Mouse (Mus musculus) E14TG2a.4 (cell line): ENCODE measurements around the gene Sigirr.

ENCODE experiments used
- H3K27me3 ChIP-seq: 2 replicates; pipeline ENCODE4 v1.6.1; 2014; ENCODE audit warnings: low read length, control low read depth; ENCODE audit not compliant: insufficient read depth
- H3K36me3 ChIP-seq: 2 replicates; pipeline ENCODE4 v1.6.1; 2014; ENCODE audit warnings: low read length, control low read depth; ENCODE audit not compliant: insufficient read depth
- H3K4me1 ChIP-seq: replicated peaks from 2 replicates; pipeline ENCODE4 v1.6.1; 2014; ENCODE audit warnings: low read depth, low read length, control low read depth
- H3K4me3 ChIP-seq: replicated peaks from 2 replicates; pipeline ENCODE4 v1.5.1; 2014; ENCODE audit warnings: mild to moderate bottlenecking, low read length
- H3K9me3 ChIP-seq: 2 replicates; pipeline ENCODE4 v1.6.1; 2014; ENCODE audit warnings: low read length, control low read depth
- CTCF ChIP-seq: conservative IDR thresholded peaks from 2 replicates; pipeline ENCODE4 v1.5.1; 2014; ENCODE audit warnings: low read length
- NANOG ChIP-seq: IDR thresholded peaks from 2 replicates; pipeline ENCODE4 v1.6.1; 2014; ENCODE audit warnings: borderline replicate concordance, low read length, mixed read lengths
- POU5F1 ChIP-seq: IDR thresholded peaks from 2 replicates; pipeline ENCODE4 v1.6.1; 2014; ENCODE audit warnings: low read length, borderline replicate concordance

The Sigirr gene

DNA sequence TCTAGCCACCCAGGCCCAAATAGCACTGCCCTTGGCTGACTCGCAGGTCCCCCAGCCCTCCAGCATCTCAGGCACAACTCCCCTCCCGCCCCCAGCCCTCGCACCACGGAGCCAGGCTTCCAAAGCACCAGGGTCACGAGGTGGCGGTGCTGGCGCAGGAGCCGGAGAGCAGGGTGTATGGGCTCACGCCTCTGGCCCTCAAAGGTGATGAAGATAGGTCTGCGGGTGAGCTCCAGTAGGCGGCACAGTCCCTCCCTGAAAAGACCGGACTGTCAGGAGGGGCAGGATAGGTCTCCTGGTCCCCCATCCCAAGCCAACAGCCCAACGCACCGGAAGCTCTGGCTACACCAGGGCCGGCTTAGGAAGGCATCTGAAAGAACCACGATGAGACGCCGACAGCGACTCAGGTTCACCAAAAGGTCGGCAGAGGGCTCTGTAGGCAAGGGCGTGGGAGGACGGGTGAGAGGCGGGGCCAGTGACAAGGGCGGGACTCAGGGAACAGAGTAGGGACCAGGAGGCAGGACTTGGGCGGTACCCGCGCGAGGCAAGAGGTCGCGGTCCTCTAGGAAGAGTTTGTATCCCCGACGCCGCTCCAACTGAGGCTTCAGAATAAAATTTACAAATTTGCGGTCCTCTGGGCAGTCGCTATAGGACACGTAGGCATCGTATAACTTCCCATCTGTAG lies 8.2 kb downstream of the Sigirr start:
- Histone ChIP-seq H3K36me3 (peaks cover 62% of the 10 kb centered on the region), H3K4me3 (peak overlapping the region; percentile 65), H3K9me3 (no peaks in the 10 kb centered on the region), H3K27me3 (peaks cover 25% of the 10 kb centered on the region), H3K4me1 (peaks cover 96% of the 10 kb centered on the region)
- TF ChIP-seq CTCF = no peak
- TF ChIP-seq POU5F1 = no peak
- TF ChIP-seq NANOG = no peak

DNA sequence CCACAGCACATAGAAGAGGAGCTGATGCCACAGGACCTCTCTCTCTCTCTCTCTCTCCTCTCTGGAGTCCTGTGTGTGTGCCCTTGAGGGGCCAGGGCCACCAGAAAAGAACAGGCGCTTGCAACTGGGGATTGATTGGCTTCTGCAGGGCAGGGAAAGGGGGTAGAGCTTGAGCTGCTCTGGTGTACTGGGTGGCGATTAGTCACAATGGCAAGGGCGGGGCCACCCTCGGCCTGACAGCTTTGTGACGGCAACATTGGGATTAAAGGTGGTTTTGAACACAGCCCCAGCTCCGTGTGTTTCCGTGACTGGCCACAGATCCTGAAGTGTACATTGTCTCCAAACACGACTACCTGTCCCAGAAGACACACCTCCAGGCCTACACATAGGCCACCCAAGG lies 10.1 kb downstream of the Sigirr start:
- Histone ChIP-seq H3K4me3 (peak overlapping the region; percentile 20; the same call in 1 of the 2 replicates), H3K27me3 (peaks cover 27% of the 10 kb centered on the region), H3K4me1 (peaks cover 81% of the 10 kb centered on the region), H3K36me3 (peaks cover 59% of the 10 kb centered on the region), H3K9me3 (no peaks in the 10 kb centered on the region)
- TF ChIP-seq POU5F1 (no peak), NANOG (no peak), CTCF (no peak)

DNA sequence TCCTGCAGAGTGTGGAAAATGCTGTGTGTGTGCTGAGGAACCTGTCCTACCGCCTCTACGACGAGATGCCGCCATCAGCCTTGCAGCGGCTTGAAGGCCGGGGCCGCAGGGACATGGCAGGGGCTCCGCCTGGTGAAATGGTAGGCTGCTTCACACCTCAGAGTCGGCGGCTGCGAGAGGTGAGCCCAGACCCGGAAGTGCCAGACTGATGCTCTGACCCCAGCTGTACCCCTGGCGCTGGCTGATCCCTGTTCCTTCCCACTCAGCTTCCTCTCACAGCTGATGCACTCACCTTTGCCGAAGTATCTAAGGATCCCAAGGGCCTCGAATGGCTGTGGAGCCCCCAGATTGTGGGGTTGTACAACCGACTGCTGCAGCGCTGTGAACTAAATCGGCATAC lies 11.9 kb downstream of the Sigirr start:
- no peak for TF ChIP-seq NANOG
- no peak for TF ChIP-seq POU5F1
- Histone ChIP-seq H3K4me3 (peak overlapping the region; percentile 71), H3K9me3 (no peaks in the 10 kb centered on the region), H3K4me1 (peaks cover 68% of the 10 kb centered on the region), H3K27me3 (peaks cover 27% of the 10 kb centered on the region), H3K36me3 (peaks cover 42% of the 10 kb centered on the region)

DNA sequence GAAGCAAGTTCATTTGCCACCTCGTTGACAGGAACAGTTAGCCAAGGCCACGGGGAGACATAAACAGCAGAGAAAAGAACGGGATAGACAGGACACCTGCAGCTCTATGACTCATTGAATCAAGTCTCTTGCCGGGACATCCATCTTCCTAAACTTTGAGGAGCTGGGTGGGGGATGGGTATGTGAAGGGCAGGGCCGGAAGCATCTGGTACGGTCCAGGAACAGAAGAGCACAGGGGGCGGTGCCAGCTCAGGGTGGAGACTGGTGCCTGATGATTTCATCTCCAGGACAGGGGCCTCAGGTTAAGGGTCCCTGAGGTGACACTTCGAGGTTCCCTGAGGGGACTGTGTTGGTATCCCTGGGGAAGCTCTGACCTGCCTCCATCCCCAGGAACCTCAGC lies 12.5 kb downstream of the Sigirr start:
- Histone ChIP-seq H3K4me3 (peak overlapping the region; percentile 71), H3K4me1 (peaks cover 68% of the 10 kb centered on the region), H3K9me3 (no peaks in the 10 kb centered on the region), H3K27me3 (peaks cover 27% of the 10 kb centered on the region), H3K36me3 (peaks cover 37% of the 10 kb centered on the region)
- TF ChIP-seq CTCF (no peak), NANOG (no peak), POU5F1 (no peak)

DNA sequence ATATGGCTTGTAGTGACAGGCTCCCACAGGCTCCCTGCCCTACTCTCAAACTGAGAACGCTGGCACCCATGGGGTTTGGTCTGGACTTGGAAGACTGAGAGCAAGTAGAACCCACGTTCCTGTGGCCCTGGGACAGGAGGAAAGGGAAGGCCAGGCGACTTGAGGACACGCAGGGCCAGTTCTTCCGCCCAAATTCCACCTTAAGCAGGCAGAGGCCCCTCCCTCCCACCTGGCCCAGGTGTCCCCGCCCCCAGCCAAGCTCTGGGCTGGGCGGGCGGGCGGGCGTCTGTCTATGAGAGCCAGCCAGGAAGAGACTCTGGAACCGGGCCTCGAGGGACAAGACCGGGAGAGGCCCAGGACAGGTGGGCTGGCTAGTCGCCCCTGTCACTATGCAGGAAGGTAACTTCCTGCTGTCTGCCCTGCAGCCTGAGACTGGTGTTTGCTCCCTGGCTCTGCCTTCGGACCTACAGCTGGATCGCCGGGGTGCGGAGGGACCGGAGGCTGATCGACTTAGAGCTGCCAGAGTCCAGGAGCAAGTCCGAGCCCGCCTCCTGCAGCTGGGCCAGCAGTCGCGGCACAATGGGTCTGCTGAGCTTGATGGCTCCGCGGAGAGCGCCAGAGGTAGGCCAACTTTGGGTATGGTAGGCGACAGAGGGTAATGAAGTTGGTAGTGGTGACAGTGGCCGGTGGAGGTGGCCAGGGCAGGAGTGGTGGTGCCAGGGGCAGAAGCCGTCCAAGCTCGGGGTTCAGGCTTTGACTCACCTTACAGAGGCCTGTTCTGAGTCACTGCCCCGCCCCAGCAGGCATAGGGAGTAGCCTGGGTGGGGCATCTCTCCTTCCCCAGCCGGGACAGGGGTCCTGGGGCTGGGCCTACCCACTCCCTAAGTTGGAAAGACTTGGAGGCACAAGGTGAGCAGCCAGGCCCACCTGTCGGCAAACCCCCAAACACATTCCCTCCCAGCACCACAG lies 20.6 kb downstream of the Sigirr start:
- Histone ChIP-seq H3K36me3 (no peaks in the 10 kb centered on the region), H3K9me3 (no peaks in the 10 kb centered on the region), H3K27me3 (peaks cover 33% of the 10 kb centered on the region), H3K4me1 (peaks cover 60% of the 10 kb centered on the region), H3K4me3 (peak overlapping the region; percentile 68)
- TF ChIP-seq POU5F1 (no peak), NANOG (no peak), CTCF (no peak)

DNA sequence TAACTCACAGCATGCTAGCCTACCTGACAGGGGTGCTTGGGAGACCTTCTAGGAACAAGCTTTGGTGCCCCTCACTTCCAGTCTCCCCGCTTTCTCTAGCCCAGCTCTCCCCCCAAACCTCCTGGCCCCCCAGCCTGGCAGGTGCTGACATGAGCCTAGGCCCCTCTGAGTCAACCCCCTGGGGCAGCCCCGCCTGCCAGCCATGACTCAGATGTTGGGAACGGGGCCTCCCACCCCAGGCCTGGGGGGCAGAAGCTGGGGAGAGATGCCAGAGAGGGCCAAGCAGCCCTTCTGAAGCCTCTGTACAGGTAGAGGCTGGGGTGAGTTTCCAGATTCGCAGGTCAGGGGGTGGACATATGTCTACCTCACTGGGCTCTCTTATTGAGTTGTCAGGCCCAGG lies 21.5 kb downstream of the Sigirr start:
- H3K4me3 ChIP-seq = peak overlapping the region; percentile 60
- H3K27me3 ChIP-seq = peaks cover 33% of the 10 kb centered on the region
- TF ChIP-seq POU5F1 = no peak
- no peak for TF ChIP-seq NANOG
- no peak for TF ChIP-seq CTCF
- H3K9me3 ChIP-seq = no peaks in the 10 kb centered on the region
- H3K36me3 ChIP-seq = no peaks in the 10 kb centered on the region
- peaks cover 56% of the 10 kb centered on the region for H3K4me1 ChIP-seq

DNA sequence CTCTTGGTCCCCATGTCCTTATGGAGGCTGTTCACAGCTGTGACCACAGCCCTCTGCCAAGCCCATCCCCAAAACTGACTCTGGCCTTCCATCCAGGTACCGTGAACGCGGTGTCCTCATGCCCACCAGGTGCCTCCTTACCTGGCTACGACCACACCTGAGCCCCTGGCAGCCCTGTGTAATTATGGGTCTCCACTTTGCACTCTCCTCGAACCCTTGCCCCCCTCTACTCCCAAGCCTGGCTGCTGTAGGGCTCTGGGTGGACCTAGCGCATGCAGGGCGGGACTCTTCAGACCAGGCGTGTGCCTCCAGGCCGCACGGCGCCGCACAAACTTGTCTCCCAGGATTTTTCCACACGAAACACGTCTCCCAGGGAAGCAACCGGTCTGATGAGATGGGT lies 22.5 kb downstream of the Sigirr start, which contains the start of gene Pkp3:
Pkp3 (plus strand) TSS at position 378 of the 400 bp plus-strand sequence.
- H3K36me3 ChIP-seq = no peaks in the 10 kb centered on the region
- H3K4me1 ChIP-seq = peaks cover 50% of the 10 kb centered on the region
- H3K4me3 ChIP-seq = peak within 1 kb of the TSS; percentile 60
- peaks cover 33% of the 10 kb centered on the region for H3K27me3 ChIP-seq
- TF ChIP-seq NANOG (no peak), POU5F1 (no peak), CTCF (no peak)
- H3K9me3 ChIP-seq = no peaks in the 10 kb centered on the region

DNA sequence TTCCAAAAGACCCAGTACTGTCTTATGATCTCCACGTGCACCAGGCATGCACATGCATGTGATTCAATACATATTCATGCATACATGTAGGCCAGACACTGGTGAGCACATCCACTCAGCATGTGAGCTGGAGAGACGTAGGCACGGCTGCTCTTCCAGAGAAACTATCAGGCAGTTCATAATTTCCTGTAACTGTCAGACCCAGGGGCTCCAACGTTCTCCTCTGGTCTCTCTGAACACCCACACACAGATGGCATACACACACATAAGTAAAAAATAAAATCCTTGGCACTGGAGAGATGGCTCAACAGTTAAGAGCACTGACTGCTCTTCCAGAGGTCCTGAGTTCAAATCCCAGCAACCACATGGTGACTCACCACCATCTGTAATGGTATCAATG lies 26.6 kb downstream of the Sigirr start:
- Histone ChIP-seq H3K27me3 (peaks cover 15% of the 10 kb centered on the region), H3K36me3 (peaks cover 7% of the 10 kb centered on the region), H3K4me3 (no peak overlapping the region), H3K4me1 (peaks cover 61% of the 10 kb centered on the region), H3K9me3 (no peaks in the 10 kb centered on the region)
- TF ChIP-seq POU5F1 (no peak), CTCF (no peak), NANOG (no peak)
